Mouse (Mus musculus): ENCODE data around the gene Lrrfip2. TPM values are rescaled to one million over a fixed set of nuclear protein-coding genes. Genes with fewer than 3 reads are reported as not detected.

Lrrfip2 gene
- polyA plus RNA-seq, 1 experiment from 2014 or later: 50.9 TPM

DNA sequence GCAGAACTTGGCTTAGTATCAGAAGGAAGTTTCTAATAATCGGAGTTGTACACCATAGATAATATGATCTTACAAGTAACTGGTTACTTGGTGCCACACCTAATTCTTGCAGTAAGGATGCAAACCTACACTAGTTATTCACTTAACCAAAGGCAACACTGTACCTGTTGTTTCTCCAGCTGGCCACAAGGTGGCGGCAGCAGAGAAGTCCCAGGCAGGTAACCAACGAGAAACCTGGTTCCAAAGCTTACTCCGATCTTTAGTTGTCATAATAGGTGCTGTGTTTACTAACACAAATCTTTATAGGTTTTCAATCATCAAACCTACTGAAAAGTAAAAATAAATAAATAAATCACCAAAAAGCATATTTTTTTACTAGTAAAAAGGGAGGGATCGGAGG, 24.3 kb upstream of the Lrrfip2 start:
- H3K27me3 ChIP-seq (ENCODE audit: insufficient read depth, poor library complexity, severe bottlenecking): peaks cover 20% of the 10 kb centered on the region
- H3K9me3 ChIP-seq: no peaks in the 10 kb centered on the region
- H3K4me1 ChIP-seq: peaks cover 45% of the 10 kb centered on the region
- no peaks in the 10 kb centered on the region for H3K36me3 ChIP-seq
- 29% methylated on average over 5 of the region's 5 CpGs for WGBS
- no peak for DNase-seq (ENCODE audit: low spot score)
- H3K4me3 ChIP-seq: no peak overlapping the region
- H3K27ac ChIP-seq: no peak overlapping the region

DNA sequence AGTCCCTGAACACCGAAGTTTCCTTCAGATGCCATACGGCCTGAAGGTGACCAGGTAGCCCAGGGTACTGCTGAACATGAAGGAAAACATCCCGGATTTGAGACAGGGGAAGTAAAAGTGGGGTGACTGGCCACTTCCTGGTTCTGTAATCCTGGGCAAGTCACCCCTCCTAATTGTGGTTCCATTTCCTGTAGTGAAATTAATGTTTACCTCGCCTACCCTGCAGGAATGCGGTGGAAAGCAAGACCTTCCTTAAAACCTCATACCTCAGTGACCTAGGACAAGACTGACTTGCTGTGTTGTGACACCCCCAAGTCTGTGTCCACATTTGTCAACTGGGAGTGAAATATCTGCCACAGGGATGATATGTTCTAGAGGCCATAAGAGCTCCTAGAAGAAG, 22.8 kb upstream of the Lrrfip2 start:
- Histone ChIP-seq H3K9me3 (no peaks in the 10 kb centered on the region), H3K36me3 (no peaks in the 10 kb centered on the region), H3K4me3 (no peak overlapping the region), H3K27me3 (ENCODE audit: insufficient read depth, poor library complexity, severe bottlenecking) (peaks cover 15% of the 10 kb centered on the region), H3K4me1 (peaks cover 30% of the 10 kb centered on the region), H3K27ac (no peak overlapping the region)
- DNase-seq (ENCODE audit: low spot score): no peak
- 75% methylated on average over 5 of the region's 5 CpGs for WGBS

DNA sequence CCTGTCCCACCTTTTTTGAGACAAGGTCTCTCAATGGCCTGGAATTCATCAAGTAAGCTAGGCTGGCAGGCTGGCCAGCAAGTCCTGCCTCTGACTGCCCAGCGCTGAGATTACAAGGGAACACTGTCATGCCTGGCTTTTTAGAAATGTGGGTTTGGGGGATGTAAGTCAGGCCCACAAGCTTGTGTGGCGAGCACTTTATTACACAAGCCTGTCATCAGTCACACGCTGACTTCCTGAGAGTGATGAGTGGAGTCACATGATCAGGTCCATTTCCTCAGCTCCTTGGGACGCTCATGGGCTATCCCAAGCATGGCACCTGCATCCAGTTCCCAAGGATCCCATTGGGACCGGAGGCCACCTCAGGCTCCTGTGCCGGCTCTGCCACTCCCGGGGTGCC, 21.7 kb upstream of the Lrrfip2 start:
- no peak for DNase-seq (ENCODE audit: low spot score)
- Histone ChIP-seq H3K9me3 (no peaks in the 10 kb centered on the region), H3K27me3 (ENCODE audit: insufficient read depth, poor library complexity, severe bottlenecking) (peaks cover 14% of the 10 kb centered on the region), H3K4me1 (peaks cover 29% of the 10 kb centered on the region), H3K27ac (no peak overlapping the region), H3K36me3 (no peaks in the 10 kb centered on the region), H3K4me3 (no peak overlapping the region)
- WGBS: 66% methylated on average over 7 of the region's 7 CpGs

DNA sequence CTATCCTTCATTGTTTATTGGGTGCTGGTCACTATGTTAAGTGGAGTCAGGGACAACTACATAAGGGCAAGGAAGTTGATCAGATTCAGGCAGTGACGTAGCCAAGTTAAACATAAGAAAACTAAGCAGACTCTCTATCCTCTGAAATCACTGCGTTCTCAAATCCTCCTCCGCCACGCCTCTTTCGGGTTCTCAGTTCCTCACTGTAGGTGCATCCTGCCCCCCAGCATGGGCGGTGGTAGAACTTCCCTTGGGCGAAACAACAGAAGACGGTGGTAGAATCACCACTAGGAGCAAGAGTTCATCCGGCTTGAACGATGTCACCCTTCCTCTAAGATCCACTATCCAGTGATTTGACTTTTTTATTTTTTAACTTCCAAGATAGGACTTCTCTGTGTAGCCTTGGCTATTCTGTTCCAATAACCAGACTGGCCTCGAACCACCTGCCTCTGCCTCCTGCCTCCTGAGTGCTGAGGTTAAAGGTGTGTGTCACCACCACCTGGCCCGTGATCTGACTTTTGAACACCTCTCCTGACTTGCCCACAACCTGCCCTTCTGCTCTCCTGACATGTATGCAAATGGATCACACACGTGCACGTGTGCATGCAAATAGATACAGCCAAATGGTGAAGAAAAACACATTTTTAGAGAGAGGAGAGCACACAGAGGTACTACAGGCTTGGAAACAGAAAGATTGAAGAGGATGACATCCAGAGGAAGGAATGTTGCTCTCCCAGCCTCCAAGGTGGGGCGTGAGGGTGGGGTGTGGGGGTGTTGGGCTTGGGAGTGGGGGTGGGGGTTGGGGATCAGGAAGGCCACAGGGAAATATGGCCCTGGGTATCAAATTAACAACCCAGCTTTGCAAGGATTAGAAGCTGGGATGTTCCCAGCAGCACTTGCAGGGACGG, 20.7 kb upstream of the Lrrfip2 start:
- no peak for DNase-seq (ENCODE audit: low spot score)
- Histone ChIP-seq H3K27ac (no peak overlapping the region), H3K9me3 (no peaks in the 10 kb centered on the region), H3K27me3 (ENCODE audit: insufficient read depth, poor library complexity, severe bottlenecking) (peaks cover 6% of the 10 kb centered on the region; the same call in 1 of the 2 replicates), H3K4me1 (peaks cover 29% of the 10 kb centered on the region), H3K36me3 (no peaks in the 10 kb centered on the region), H3K4me3 (no peak overlapping the region)
- 82% methylated on average over 16 of the region's 16 CpGs for WGBS

DNA sequence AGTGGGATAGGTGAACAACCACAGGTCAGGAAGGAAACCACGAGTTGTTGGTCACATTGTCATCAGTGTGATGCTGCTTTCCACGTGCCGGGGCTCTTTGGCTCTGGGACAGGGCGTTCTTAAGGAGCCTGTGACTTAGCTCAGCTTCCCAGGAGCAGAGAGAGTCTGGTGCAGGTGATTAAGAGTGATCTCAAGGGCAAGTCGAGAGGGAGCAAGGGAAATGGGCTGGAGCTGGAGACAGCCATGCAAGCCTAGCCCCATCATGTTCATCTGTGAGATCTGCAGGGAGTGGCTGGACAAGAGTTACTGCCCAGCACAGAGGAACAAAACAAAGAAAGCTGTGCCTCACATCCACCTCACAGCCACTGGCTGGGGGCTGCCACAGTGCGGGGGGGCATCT, 19.8 kb upstream of the Lrrfip2 start:
- no peak overlapping the region for H3K4me3 ChIP-seq
- no peaks in the 10 kb centered on the region for H3K27me3 ChIP-seq (ENCODE audit: insufficient read depth, poor library complexity, severe bottlenecking)
- H3K27ac ChIP-seq: no peak overlapping the region
- H3K9me3 ChIP-seq: no peaks in the 10 kb centered on the region
- no peak for DNase-seq (ENCODE audit: low spot score)
- WGBS: 59% methylated on average over 6 of the region's 6 CpGs
- H3K4me1 ChIP-seq: peaks cover 28% of the 10 kb centered on the region
- H3K36me3 ChIP-seq: no peaks in the 10 kb centered on the region

DNA sequence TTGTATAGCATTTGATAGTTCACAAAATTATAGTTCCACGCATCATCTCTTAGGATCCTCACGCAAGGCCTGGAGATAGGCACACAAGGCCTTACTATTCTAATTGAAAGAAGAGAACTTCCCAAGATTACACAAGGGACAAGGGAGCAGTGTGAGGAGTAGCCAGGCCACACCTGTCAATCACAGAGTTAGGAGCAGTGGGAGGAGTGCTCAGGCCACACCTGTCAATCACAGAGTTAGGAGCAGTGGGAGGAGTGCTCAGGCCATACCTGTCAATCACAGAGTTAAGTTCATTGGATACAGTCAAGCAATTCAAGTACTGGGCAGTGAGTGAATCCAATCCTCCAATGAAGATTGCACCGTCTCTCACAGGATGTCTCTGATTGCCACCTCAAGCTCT, 17.0 kb upstream of the Lrrfip2 start:
- Histone ChIP-seq H3K9me3 (no peaks in the 10 kb centered on the region), H3K27ac (no peak overlapping the region), H3K4me3 (no peak overlapping the region), H3K27me3 (ENCODE audit: insufficient read depth, poor library complexity, severe bottlenecking) (no peaks in the 10 kb centered on the region), H3K4me1 (peaks cover 10% of the 10 kb centered on the region), H3K36me3 (no peaks in the 10 kb centered on the region)
- 79% methylated on average over 3 of the region's 3 CpGs for WGBS
- no peak for DNase-seq (ENCODE audit: low spot score)

DNA sequence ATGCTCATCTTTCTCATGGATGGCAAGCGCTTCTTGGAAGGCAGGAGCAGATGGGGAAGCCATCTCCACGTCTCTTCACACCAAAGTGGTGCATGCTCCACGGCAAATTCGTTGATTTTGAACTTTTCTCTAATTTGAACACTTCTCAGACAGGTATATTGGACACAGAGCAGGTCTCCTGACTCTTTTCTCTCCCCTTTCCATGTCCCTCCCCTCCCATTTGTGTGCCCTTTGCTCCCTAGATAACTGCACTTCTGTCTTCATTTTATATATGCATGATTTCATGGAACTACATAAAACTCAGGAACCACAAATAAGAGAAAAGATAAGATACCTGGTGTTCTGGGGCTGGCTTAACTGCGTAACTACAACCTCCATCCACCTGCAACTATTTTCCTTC, 14.1 kb upstream of the Lrrfip2 start:
- WGBS: 84% methylated on average over 5 of the region's 5 CpGs
- no peak overlapping the region for H3K27ac ChIP-seq
- H3K4me3 ChIP-seq: no peak overlapping the region
- H3K9me3 ChIP-seq: no peaks in the 10 kb centered on the region
- H3K4me1 ChIP-seq: peaks cover 12% of the 10 kb centered on the region
- no peaks in the 10 kb centered on the region for H3K27me3 ChIP-seq (ENCODE audit: insufficient read depth, poor library complexity, severe bottlenecking)
- no peak for DNase-seq (ENCODE audit: low spot score)
- H3K36me3 ChIP-seq: no peaks in the 10 kb centered on the region

DNA sequence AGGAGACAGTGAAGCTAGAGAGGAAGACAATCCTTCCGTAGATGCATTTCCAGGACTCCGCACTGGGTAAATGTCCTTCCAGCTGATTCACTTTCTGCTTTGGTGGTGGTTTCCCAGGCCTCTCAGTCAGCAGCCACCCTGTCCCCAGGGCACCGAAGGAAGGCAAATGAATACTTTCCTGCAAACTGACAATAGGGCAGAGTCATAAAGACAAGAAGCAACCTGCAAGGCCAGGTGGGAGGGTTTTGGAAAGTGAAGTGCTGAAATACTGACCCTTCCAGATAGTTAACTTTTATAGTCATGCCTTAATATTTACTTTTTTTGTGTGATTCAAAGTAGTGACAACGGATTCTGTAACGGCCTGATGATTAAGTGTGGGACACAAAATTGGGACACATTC, 13.5 kb upstream of the Lrrfip2 start:
- no peaks in the 10 kb centered on the region for H3K9me3 ChIP-seq
- H3K4me3 ChIP-seq: no peak overlapping the region
- 89% methylated on average over 5 of the region's 5 CpGs for WGBS
- no peak for DNase-seq (ENCODE audit: low spot score)
- no peaks in the 10 kb centered on the region for H3K36me3 ChIP-seq
- peaks cover 12% of the 10 kb centered on the region for H3K4me1 ChIP-seq
- no peaks in the 10 kb centered on the region for H3K27me3 ChIP-seq (ENCODE audit: insufficient read depth, poor library complexity, severe bottlenecking)
- no peak overlapping the region for H3K27ac ChIP-seq

DNA sequence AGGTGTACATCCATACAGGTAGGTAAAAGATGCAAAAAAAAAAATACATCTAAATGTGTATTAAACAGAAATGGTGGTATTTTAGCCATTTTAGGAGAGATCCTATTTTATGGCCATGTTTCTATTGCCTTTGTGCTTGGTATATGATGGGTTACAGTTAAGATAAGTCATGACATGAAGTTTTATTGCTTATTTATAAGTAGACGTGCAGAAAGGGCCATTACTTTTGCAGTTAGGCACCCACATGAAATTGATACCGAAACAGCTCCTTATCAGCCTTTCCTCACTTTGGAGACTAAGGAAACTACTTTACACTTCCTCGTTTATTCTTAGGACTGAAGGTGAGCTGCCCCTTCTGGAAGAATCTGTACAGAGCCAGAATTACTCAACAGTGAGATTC, 9.5 kb upstream of the Lrrfip2 start:
- Histone ChIP-seq H3K36me3 (no peaks in the 10 kb centered on the region), H3K4me3 (no peak overlapping the region), H3K4me1 (peaks cover 12% of the 10 kb centered on the region), H3K9me3 (no peaks in the 10 kb centered on the region), H3K27me3 (ENCODE audit: insufficient read depth, poor library complexity, severe bottlenecking) (no peaks in the 10 kb centered on the region), H3K27ac (no peak overlapping the region)
- WGBS: 61% methylated on average over 3 of the region's 3 CpGs
- no peak for DNase-seq (ENCODE audit: low spot score)

DNA sequence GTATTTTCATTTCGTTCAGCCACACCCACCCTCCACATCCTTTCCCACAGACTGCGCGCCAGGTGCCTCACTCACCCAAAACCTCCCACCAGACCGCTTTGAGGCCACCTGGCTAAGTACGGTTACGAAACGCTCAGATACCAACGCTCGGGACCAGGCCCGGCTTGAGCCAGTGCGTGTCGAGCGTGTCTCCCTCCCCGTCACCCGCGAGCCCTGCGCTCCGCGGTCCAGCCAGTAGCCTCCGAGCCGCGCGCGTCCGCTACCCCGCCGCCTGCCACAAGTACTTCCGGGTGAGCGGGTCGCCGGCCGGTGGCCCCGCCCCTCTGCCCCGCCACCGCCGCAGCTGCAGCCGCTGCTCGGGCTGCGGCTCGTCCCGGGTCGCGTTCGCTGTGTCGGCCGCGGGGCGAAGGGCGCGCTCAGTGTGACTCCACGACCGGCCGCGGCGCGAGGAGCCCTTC, 431 bp downstream of the Lrrfip2 start:
- H3K27ac ChIP-seq: peak overlapping the region; percentile 97
- under 1% methylated on average over 56 of the region's 56 CpGs for WGBS
- no peaks in the 10 kb centered on the region for H3K27me3 ChIP-seq (ENCODE audit: insufficient read depth, poor library complexity, severe bottlenecking)
- DNase-seq (ENCODE audit: low spot score): peak; percentile 90
- no peaks in the 10 kb centered on the region for H3K9me3 ChIP-seq
- H3K4me3 ChIP-seq: peak overlapping the region; percentile 99
- H3K4me1 ChIP-seq: peaks cover 38% of the 10 kb centered on the region
- no peaks in the 10 kb centered on the region for H3K36me3 ChIP-seq

DNA sequence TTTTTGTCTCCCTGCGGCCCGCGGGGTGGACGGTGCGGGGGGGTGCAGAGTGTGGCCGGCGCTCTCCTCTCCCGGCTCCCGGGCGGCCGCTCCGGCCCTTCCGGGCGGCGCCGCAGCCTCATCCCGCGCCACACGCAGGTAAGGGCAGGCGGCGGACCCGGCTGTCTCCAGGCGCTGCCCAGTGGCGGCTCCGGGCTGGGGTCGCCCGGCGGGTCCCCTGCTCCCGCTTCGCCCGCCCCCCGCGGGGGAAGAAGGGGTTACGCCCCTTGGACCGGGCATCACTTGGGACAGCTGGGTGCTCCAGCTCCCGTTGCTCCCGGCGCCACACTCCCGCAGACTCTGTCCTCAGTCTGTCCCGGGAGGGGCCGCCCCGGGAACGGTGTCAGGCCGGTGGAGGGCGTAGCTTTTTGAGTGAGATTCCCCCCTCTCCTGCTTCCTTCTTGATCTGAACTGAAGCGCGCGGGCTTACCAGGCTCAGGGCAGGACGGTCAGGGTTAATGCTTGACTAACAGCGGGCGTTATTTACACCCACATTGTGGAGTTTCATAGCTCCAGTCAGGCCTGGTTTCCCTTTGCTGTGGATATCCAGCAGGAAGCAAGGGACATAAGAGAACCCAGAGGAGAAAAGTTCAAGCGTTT, 979 bp downstream of the Lrrfip2 start:
- no peaks in the 10 kb centered on the region for H3K9me3 ChIP-seq
- H3K4me3 ChIP-seq: peak overlapping the region; percentile 99
- H3K27ac ChIP-seq: peak overlapping the region; percentile 97
- no peaks in the 10 kb centered on the region for H3K36me3 ChIP-seq
- peaks cover 44% of the 10 kb centered on the region for H3K4me1 ChIP-seq
- H3K27me3 ChIP-seq (ENCODE audit: insufficient read depth, poor library complexity, severe bottlenecking): no peaks in the 10 kb centered on the region
- peak; percentile 82 for DNase-seq (ENCODE audit: low spot score)
- under 1% methylated on average over 32 of the region's 52 CpGs for WGBS

DNA sequence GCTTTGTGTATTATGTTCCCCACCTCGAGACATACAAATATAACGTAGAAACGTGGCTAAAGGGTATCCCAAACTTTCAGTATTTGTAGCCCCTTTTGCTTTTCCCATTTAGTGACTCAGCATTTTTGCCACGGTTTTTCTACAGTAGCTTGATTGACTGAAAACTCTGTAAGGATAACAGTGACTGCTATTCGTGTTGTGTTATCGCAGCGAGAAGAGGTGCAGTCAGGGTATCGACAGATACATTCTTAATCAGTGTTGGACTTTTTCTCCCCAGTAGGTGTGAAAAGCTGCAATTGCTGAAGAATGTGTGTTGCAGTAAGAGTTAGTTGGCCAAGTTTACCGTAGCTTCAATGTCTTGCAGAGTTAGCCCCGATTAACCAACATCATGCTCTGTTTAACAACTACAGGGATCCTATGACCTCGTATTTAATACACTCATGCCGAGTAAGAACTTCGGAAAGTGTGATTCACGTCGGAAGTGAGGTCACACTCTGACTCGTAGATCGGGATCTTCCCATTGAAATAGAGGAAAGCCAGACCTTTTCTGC, 1.6 kb downstream of the Lrrfip2 start:
- WGBS: 5% methylated on average over 17 of the region's 17 CpGs
- no peaks in the 10 kb centered on the region for H3K27me3 ChIP-seq (ENCODE audit: insufficient read depth, poor library complexity, severe bottlenecking)
- H3K27ac ChIP-seq: peak overlapping the region; percentile 97
- no peaks in the 10 kb centered on the region for H3K36me3 ChIP-seq
- no peak for DNase-seq (ENCODE audit: low spot score)
- no peaks in the 10 kb centered on the region for H3K9me3 ChIP-seq
- peaks cover 49% of the 10 kb centered on the region for H3K4me1 ChIP-seq
- peak overlapping the region; percentile 99 for H3K4me3 ChIP-seq

DNA sequence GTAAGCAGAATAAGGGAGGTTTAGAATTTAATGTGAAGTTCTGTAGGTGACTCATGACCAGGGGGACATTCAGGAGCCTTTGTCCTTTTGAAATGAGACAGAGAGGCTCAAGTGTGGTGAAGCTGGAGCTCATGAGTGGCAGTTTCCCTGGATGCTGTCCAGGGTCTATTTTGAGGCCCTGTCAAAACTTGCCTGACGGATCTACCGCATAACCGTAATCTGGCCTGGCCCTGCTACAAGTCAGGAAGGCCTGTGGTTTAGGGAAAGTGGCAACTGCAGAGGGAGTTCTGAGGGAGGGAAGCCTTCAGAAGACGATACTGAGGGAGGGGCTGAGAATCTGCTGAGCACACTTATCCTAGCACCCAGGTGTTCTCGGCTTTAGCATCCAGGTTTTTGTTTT, 5.1 kb downstream of the Lrrfip2 start:
- 40% methylated on average over 5 of the region's 5 CpGs for WGBS
- H3K4me1 ChIP-seq: peaks cover 54% of the 10 kb centered on the region
- no peaks in the 10 kb centered on the region for H3K36me3 ChIP-seq
- H3K9me3 ChIP-seq: no peaks in the 10 kb centered on the region
- DNase-seq (ENCODE audit: low spot score): peak; percentile 80
- H3K27me3 ChIP-seq (ENCODE audit: insufficient read depth, poor library complexity, severe bottlenecking): no peaks in the 10 kb centered on the region
- H3K4me3 ChIP-seq: no peak overlapping the region
- 0 out of 2 replicates have a peak overlapping the region, but pooled peaks have one; percentile 1 for H3K27ac ChIP-seq
